Mouse (Mus musculus): ENCODE measurements around the gene Unc13a. TPM values are rescaled to one million over a fixed set of nuclear protein-coding genes. Genes with fewer than 3 reads are reported as not detected.

The Unc13a gene
- polyA plus RNA-seq, 1 experiment = 4.6 TPM

- Histone ChIP-seq H3K79me2 (ENCODE audit: control insufficient read depth, insufficient read depth) (no peaks in the 10 kb centered on the region), H3ac (ENCODE audit: control insufficient read depth, insufficient read length) (no peak overlapping the region), H3K4me3 (no peak overlapping the region), H3K27me3 (ENCODE audit: control insufficient read depth, insufficient read depth, insufficient read length) (no peaks in the 10 kb centered on the region), H3K36me3 (ENCODE audit: control insufficient read depth, insufficient read depth) (no peaks in the 10 kb centered on the region), H3K4me2 (ENCODE audit: low read depth) (no peak overlapping the region)
- no peak for TF ChIP-seq MAX (IDR thresholded peaks at IDR 0.05; ENCODE audit: low read depth)
- TF ChIP-seq TCF3 (IDR thresholded peaks at IDR 0.05; ENCODE audit: insufficient read length, low read depth) = no peak
- TF ChIP-seq USF1 (IDR thresholded peaks at IDR 0.05; ENCODE audit: low read depth) = no peak
- TF ChIP-seq POLR2A (IDR thresholded peaks at IDR 0.05; ENCODE audit: insufficient read length, low read depth) = no peak
- no peak for TF ChIP-seq MYOD1 (IDR thresholded peaks at IDR 0.05; ENCODE audit: control insufficient read depth in 1 of 3, insufficient read length in 2 of 3, low read depth in 2 of 3)
- TF ChIP-seq E2F4 (IDR thresholded peaks at IDR 0.05; ENCODE audit: insufficient read depth) = no peak
These were observed 68.8 kb downstream of the Unc13a start for GRCm38 (mm10) chr8:71602666-71603334.

DNA sequence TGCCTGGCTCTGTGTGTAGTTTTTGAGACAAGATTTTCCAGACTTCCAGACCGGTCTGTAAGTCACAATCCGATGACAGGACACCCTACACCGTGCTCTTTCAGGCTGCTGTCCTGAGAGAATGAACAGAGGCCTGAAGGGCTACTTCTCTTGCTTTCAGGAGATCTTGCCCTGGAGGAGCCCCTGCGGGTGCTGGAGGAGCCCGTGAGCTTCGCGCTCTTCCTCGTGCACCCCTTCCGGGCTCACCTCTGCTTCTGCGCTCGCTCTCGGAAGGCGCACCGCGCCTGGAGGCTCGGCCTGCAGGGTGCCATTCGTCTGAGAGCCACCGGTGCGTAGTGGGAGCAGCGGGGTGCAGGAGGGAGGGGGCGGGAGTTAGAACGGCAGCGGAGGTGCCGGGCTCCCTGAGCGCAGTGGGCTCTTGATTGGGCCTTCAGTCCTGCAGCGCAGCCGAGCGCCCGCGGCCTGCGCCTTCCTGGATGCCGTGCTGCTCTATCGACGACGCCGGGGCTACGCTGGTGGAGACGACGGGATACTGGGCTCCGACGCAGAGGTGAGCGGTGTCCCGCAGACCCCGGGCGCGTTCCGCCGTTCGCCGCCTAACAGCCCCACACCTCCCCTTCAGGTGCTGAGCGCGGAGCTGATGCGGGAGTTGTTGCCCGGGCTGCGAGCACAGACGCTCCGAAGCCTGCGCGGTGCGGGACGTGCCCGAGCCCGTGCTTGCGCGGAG is 69.5 kb downstream of the Unc13a start:
- no peaks in the 10 kb centered on the region for H3K27me3 ChIP-seq (ENCODE audit: control insufficient read depth, insufficient read depth, insufficient read length)

DNA sequence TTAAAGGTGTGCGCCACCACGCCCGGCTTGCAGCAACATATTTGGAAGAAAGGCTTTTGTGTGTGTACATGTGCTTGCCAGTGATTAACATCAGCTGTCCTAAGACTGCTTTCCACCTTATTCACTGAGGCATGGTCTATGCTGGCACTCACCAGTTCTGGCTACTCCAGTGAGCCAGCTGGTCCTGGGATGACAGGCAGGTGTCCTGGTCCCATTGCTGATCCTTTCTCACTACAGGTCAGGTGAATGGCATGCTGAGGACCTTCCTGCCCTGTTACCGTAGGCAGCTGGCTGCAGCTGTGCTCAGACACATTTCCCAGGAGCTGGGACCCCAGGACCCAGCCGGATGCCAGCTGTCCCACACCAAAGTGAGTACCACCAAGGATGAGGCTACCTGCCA is 72.7 kb downstream of the Unc13a start:
- no peak overlapping the region for H3K4me2 ChIP-seq (ENCODE audit: low read depth)
- H3K27me3 ChIP-seq (ENCODE audit: control insufficient read depth, insufficient read depth, insufficient read length) = no peaks in the 10 kb centered on the region
- H3K79me2 ChIP-seq (ENCODE audit: control insufficient read depth, insufficient read depth) = no peaks in the 10 kb centered on the region
- H3K36me3 ChIP-seq (ENCODE audit: control insufficient read depth, insufficient read depth) = no peaks in the 10 kb centered on the region
- TF ChIP-seq MYOD1 (IDR thresholded peaks at IDR 0.05; ENCODE audit: control insufficient read depth in 1 of 3, insufficient read length in 2 of 3, low read depth in 2 of 3) = no peak
- TF ChIP-seq TCF12 (IDR thresholded peaks at IDR 0.05; ENCODE audit: insufficient read depth, poor library complexity, severe bottlenecking) = no peak
- no peak for TF ChIP-seq TCF3 (IDR thresholded peaks at IDR 0.05; ENCODE audit: insufficient read length, low read depth)
- no peak for TF ChIP-seq MYOG (IDR thresholded peaks at IDR 0.05; ENCODE audit: control insufficient read depth in 1 of 3, insufficient read depth in 1 of 3, insufficient read length in 2 of 3, low read depth in 2 of 3)
- TF ChIP-seq SRF (IDR thresholded peaks at IDR 0.05; ENCODE audit: control insufficient read depth, insufficient read length, low read depth) = no peak
- no peak for TF ChIP-seq REST (IDR thresholded peaks at IDR 0.05; ENCODE audit: insufficient read depth, insufficient read length)
- TF ChIP-seq CEBPB (IDR thresholded peaks at IDR 0.05; ENCODE audit: insufficient read depth, poor library complexity, severe bottlenecking) = no peak
- no peak for TF ChIP-seq E2F4 (IDR thresholded peaks at IDR 0.05; ENCODE audit: insufficient read depth)
- no peak for TF ChIP-seq POLR2AphosphoS2 (IDR thresholded peaks at IDR 0.05; ENCODE audit: insufficient read length, low read depth)
- no peak for TF ChIP-seq USF1 (IDR thresholded peaks at IDR 0.05; ENCODE audit: low read depth)
- TF ChIP-seq MAX (IDR thresholded peaks at IDR 0.05; ENCODE audit: low read depth) = no peak
- TF ChIP-seq POLR2A (IDR thresholded peaks at IDR 0.05; ENCODE audit: insufficient read length, low read depth) = no peak
- H3ac ChIP-seq (ENCODE audit: control insufficient read depth, insufficient read length) = no peak overlapping the region
- no peak overlapping the region for H3K4me3 ChIP-seq

More for the DNA sequence above, 69.5 kb downstream of the Unc13a start:
- no peak overlapping the region for H3K4me2 ChIP-seq (ENCODE audit: low read depth)
- H3K4me3 ChIP-seq = no peak overlapping the region
- no peak for TF ChIP-seq REST (IDR thresholded peaks at IDR 0.05; ENCODE audit: insufficient read depth, insufficient read length)
- no peak for TF ChIP-seq E2F4 (IDR thresholded peaks at IDR 0.05; ENCODE audit: insufficient read depth)
- TF ChIP-seq USF1 (IDR thresholded peaks at IDR 0.05; ENCODE audit: low read depth) = no peak
- no peak for TF ChIP-seq POLR2AphosphoS2 (IDR thresholded peaks at IDR 0.05; ENCODE audit: insufficient read length, low read depth)
- no peak for TF ChIP-seq TCF12 (IDR thresholded peaks at IDR 0.05; ENCODE audit: insufficient read depth, poor library complexity, severe bottlenecking)
- no peak for TF ChIP-seq MYOG (IDR thresholded peaks at IDR 0.05; ENCODE audit: control insufficient read depth in 1 of 3, insufficient read depth in 1 of 3, insufficient read length in 2 of 3, low read depth in 2 of 3)
- TF ChIP-seq SRF (IDR thresholded peaks at IDR 0.05; ENCODE audit: control insufficient read depth, insufficient read length, low read depth) = no peak
- no peak for TF ChIP-seq POLR2A (IDR thresholded peaks at IDR 0.05; ENCODE audit: insufficient read length, low read depth)
- H3K79me2 ChIP-seq (ENCODE audit: control insufficient read depth, insufficient read depth) = no peaks in the 10 kb centered on the region
- no peaks in the 10 kb centered on the region for H3K36me3 ChIP-seq (ENCODE audit: control insufficient read depth, insufficient read depth)
- no peak overlapping the region for H3ac ChIP-seq (ENCODE audit: control insufficient read depth, insufficient read length)

GRCm38 (mm10) chr8:71598375-71598774 is 73.2 kb downstream of the Unc13a start:
- H3K36me3 ChIP-seq (ENCODE audit: control insufficient read depth, insufficient read depth) = no peaks in the 10 kb centered on the region
- no peak overlapping the region for H3ac ChIP-seq (ENCODE audit: control insufficient read depth, insufficient read length)
- no peaks in the 10 kb centered on the region for H3K27me3 ChIP-seq (ENCODE audit: control insufficient read depth, insufficient read depth, insufficient read length)
- no peak for TF ChIP-seq TCF12 (IDR thresholded peaks at IDR 0.05; ENCODE audit: insufficient read depth, poor library complexity, severe bottlenecking)
- TF ChIP-seq MYOG (IDR thresholded peaks at IDR 0.05; ENCODE audit: control insufficient read depth in 1 of 3, insufficient read depth in 1 of 3, insufficient read length in 2 of 3, low read depth in 2 of 3) = no peak
- TF ChIP-seq E2F4 (IDR thresholded peaks at IDR 0.05; ENCODE audit: insufficient read depth) = no peak
- TF ChIP-seq MAX (IDR thresholded peaks at IDR 0.05; ENCODE audit: low read depth) = no peak
- TF ChIP-seq MYOD1 (IDR thresholded peaks at IDR 0.05; ENCODE audit: control insufficient read depth in 1 of 3, insufficient read length in 2 of 3, low read depth in 2 of 3) = no peak
- no peak for TF ChIP-seq POLR2A (IDR thresholded peaks at IDR 0.05; ENCODE audit: insufficient read length, low read depth)
- no peak for TF ChIP-seq SRF (IDR thresholded peaks at IDR 0.05; ENCODE audit: control insufficient read depth, insufficient read length, low read depth)
- no peak for TF ChIP-seq USF1 (IDR thresholded peaks at IDR 0.05; ENCODE audit: low read depth)
- no peak overlapping the region for H3K4me3 ChIP-seq
- no peaks in the 10 kb centered on the region for H3K79me2 ChIP-seq (ENCODE audit: control insufficient read depth, insufficient read depth)
- no peak overlapping the region for H3K4me2 ChIP-seq (ENCODE audit: low read depth)
